Mouse (Mus musculus): ENCODE results near the gene Blzf1. TPM values are rescaled to one million over a fixed set of nuclear protein-coding genes. Genes with fewer than 3 reads are reported as not detected.
A peak's percentile ranks its signal among the peaks of the same experiment; 100 is the strongest.

The Blzf1 gene
- polyA plus RNA-seq, 1 experiment from 2014 or later, result 25.1 TPM

DNA sequence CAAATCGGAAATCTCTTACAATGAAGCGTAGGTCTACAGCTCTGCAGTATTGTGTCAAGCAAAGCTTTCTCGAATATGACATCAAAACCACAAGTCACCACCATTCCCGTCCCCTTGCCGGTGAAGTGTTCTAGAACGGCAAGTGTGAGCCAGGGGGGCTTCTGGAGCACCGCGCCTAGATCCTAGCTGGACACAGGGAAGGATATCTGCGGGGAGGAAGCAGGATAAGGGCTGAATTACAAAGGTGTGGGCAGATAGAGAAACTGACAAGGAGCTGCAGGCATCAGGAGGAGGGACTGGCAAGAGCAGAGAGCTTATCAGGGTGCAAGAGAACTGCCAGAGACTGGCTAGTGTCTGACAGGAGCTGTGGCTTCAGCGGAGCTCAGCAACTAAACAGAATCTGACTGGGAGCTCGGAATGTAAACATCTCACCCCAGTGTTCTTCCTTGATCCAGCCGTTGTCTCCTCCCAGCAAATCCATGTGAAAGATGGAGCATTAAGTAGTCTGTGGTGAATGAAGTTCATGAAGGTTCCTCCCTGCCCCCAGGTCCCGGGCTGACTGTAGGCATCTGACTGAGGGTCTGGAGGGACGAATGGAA lies 12.4 kb upstream of the Blzf1 start:
- WGBS, result 84% methylated on average over 14 of the region's 14 CpGs
- no peak overlapping the region for H3K4me3 ChIP-seq

DNA sequence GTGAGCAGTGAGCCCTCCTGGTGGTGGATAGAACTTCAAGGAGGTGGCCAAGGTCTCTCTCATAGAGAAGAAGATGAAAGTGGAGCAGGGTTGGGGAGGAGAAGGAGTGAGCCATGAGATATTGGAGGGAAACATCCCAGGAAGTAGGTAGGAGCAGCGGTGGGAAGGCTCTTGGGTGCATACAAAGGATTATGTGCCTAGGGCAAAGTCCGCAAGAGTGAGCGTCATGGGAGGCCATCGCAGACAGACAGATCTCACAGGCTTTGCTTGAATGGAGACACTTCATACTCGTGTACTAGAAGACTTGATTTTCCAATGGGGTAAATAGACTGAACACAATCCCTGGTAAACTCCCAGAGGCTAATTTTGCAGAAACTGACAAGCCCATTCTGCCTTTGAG lies 11.2 kb upstream of the Blzf1 start:
- DNase-seq (ENCODE audit: low spot score), result no peak
- Histone ChIP-seq H3K27ac (replicated peaks) (no peak overlapping the region), H3K36me3 (replicated peaks) (peaks cover 20% of the 10 kb centered on the region), H3K4me3 (no peak overlapping the region), H3K4me1 (no peaks in the 10 kb centered on the region), H3K27me3 (replicated peaks; ENCODE audit: low read depth, poor library complexity, severe bottlenecking) (no peaks in the 10 kb centered on the region), H3K9me3 (no peaks in the 10 kb centered on the region)
- 90% methylated on average over 5 of the region's 5 CpGs for WGBS

More for the DNA sequence above, 12.4 kb upstream of the Blzf1 start:
- DNase-seq (ENCODE audit: low spot score), result no peak
- no peaks in the 10 kb centered on the region for H3K4me1 ChIP-seq
- H3K27ac ChIP-seq (replicated peaks), result no peak overlapping the region
- no peaks in the 10 kb centered on the region for H3K9me3 ChIP-seq
- no peaks in the 10 kb centered on the region for H3K27me3 ChIP-seq (replicated peaks; ENCODE audit: low read depth, poor library complexity, severe bottlenecking)
- peaks cover 10% of the 10 kb centered on the region for H3K36me3 ChIP-seq (replicated peaks)

DNA sequence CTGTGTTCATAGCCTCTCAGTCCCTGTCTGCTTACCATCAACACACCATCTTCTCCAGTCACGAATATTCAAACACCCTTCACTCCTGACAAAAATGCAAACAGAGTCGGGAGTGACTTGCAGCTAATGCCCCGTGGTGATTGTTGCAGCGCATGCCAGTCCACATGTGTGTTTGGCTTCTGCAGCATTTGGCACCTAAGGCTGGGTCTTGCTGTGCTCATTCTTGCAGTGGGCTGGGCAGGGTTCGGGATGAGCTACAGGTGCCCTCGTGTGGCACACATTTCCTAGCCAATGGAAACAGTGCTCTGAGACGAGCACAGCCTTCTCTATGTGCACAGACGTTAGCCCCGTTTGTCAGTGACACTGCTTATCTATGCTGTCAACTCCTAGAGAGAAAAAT lies 10.0 kb upstream of the Blzf1 start:
- no peaks in the 10 kb centered on the region for H3K4me1 ChIP-seq
- no peak for DNase-seq (ENCODE audit: low spot score)
- H3K9me3 ChIP-seq, result no peaks in the 10 kb centered on the region
- peaks cover 31% of the 10 kb centered on the region for H3K36me3 ChIP-seq (replicated peaks)
- WGBS, result 90% methylated on average over 9 of the region's 9 CpGs
- no peak overlapping the region for H3K27ac ChIP-seq (replicated peaks)
- H3K4me3 ChIP-seq, result no peak overlapping the region
- H3K27me3 ChIP-seq (replicated peaks; ENCODE audit: low read depth, poor library complexity, severe bottlenecking), result no peaks in the 10 kb centered on the region

DNA sequence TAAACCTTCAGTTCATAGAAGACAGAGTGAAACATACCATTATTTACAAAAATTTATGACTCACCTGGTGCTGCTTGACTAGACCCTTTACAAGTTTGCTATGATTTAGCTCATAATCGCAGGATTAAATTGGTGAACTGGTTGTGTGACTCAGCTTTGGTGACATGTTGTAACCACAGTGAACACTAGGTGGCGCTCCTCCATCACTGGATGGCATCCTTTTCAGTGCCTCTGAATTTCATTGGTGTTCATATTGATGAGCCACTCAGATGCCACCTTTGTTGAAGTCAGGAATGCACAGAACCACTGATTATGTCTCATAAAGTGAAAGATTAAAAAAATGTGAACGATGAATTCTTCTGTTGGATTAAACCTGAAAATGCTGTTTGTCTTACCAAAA lies 9.4 kb upstream of the Blzf1 start:
- WGBS, result 33% methylated on average over 3 of the region's 3 CpGs
- peak; percentile 78 for DNase-seq (ENCODE audit: low spot score)
- H3K4me1 ChIP-seq, result no peaks in the 10 kb centered on the region
- peaks cover 33% of the 10 kb centered on the region for H3K36me3 ChIP-seq (replicated peaks)
- no peaks in the 10 kb centered on the region for H3K9me3 ChIP-seq
- H3K27me3 ChIP-seq (replicated peaks; ENCODE audit: low read depth, poor library complexity, severe bottlenecking), result no peaks in the 10 kb centered on the region
- H3K27ac ChIP-seq (replicated peaks), result no peak overlapping the region
- no peak overlapping the region for H3K4me3 ChIP-seq

DNA sequence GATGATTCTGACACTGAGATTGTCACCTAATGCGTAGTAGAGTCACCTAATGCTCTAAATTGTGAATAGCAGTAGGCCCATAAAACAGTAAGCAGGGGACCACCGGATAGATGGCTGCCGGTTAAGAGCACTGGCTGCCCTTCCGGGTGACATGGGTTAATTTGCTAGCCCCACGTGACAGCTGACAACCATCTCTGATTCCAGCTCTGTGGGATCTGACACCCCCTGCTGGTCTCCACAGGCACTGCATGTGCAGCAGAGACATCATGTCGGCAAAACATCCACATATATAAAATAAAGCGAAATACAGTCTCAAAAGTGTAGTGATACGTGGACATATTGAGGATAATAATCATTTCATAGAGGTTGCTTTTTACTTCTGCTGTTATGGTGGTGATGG lies 8.0 kb upstream of the Blzf1 start:
- DNase-seq (ENCODE audit: low spot score), result peak; percentile 51
- 75% methylated on average over 8 of the region's 8 CpGs for WGBS
- no peak overlapping the region for H3K27ac ChIP-seq (replicated peaks)
- H3K4me3 ChIP-seq, result no peak overlapping the region
- no peaks in the 10 kb centered on the region for H3K27me3 ChIP-seq (replicated peaks; ENCODE audit: low read depth, poor library complexity, severe bottlenecking)
- H3K9me3 ChIP-seq, result no peaks in the 10 kb centered on the region
- H3K36me3 ChIP-seq (replicated peaks), result peaks cover 39% of the 10 kb centered on the region
- H3K4me1 ChIP-seq, result no peaks in the 10 kb centered on the region

DNA sequence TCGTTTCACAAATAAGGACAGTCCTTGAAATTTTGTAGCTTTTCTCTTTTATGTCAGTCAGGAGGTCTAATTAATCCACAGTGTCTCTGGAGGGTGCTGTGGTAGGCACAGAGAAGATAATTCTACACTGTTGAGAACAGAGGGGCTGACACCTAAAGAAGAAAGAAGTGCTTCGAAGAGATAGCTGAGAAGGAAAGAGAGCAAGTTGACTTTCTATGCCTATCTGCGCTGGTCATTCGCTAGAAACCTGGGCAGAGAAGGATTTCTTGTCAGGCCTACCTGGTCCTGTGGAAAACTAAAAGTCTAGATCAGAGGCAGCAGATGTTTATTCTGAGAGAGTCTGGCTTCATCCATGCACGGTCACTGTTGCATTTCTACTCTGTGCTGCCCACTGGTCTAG lies 6.8 kb upstream of the Blzf1 start:
- no peak overlapping the region for H3K4me3 ChIP-seq
- no peaks in the 10 kb centered on the region for H3K4me1 ChIP-seq
- 91% methylated on average over 5 of the region's 5 CpGs for WGBS
- H3K27me3 ChIP-seq (replicated peaks; ENCODE audit: low read depth, poor library complexity, severe bottlenecking), result no peaks in the 10 kb centered on the region
- H3K9me3 ChIP-seq, result no peaks in the 10 kb centered on the region
- H3K27ac ChIP-seq (replicated peaks), result no peak overlapping the region
- H3K36me3 ChIP-seq (replicated peaks), result peaks cover 39% of the 10 kb centered on the region
- DNase-seq (ENCODE audit: low spot score), result no peak

DNA sequence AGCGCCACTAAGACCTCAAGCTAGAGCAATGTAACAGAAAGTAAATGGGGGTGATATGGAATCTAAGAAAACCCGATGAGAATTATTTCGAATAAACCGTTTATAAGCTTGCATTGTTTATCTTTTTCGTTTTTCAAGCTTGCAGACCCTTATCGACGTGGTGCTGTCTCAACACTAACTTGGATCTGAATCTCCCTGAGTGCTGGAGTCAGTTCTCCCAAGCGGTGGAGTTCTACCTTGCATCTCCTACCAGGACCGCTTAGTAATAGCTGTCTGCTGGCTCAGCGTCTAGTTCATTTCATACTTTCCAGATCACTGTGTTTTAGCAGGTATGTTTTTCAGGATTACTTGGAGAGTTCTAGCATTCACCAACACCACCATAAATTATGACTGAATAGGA lies 633 bp upstream of the Blzf1 start:
- H3K36me3 ChIP-seq (replicated peaks), result peaks cover 29% of the 10 kb centered on the region
- H3K4me1 ChIP-seq, result peaks cover 14% of the 10 kb centered on the region
- peak overlapping the region; percentile 79 for H3K27ac ChIP-seq (replicated peaks)
- no peaks in the 10 kb centered on the region for H3K27me3 ChIP-seq (replicated peaks; ENCODE audit: low read depth, poor library complexity, severe bottlenecking)
- no peak for DNase-seq (ENCODE audit: low spot score)
- H3K9me3 ChIP-seq, result no peaks in the 10 kb centered on the region
- H3K4me3 ChIP-seq, result peak overlapping the region; percentile 85
- WGBS, result 13% methylated on average over 10 of the region's 10 CpGs

DNA sequence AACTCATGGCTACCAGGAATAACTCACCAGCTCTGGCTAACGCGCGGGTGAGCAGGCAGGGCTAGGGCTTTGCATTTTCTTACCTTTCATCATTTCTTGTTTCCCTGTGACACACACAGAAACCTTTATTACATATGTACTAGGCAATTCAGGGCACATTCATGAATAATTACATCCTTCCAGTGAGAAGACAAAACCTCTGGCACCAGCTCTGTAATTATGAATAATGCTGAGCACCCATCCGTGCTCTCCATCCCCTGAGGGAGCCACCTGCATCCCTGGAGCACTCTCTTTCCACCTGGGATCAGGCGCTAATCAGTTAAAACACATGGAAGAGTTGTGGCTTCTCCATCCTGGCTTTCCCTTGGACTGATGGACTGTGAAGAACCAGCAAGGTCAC lies 3.5 kb downstream of the Blzf1 start, which contains the start of gene Nme7:
Nme7 (plus strand) TSS at position 301 of the 400 bp plus-strand sequence.
- no peak within 1 kb of the TSS for H3K4me3 ChIP-seq
- peaks cover 14% of the 10 kb centered on the region for H3K4me1 ChIP-seq
- DNase-seq (ENCODE audit: low spot score), result no peak
- no peaks in the 10 kb centered on the region for H3K9me3 ChIP-seq
- no peak within 1 kb of the TSS for H3K27ac ChIP-seq (replicated peaks)
- peaks cover 57% of the 10 kb centered on the region for H3K36me3 ChIP-seq (replicated peaks)
- H3K27me3 ChIP-seq (replicated peaks; ENCODE audit: low read depth, poor library complexity, severe bottlenecking), result no peaks in the 10 kb centered on the region
- WGBS, result 87% methylated on average over 5 of the region's 5 CpGs

DNA sequence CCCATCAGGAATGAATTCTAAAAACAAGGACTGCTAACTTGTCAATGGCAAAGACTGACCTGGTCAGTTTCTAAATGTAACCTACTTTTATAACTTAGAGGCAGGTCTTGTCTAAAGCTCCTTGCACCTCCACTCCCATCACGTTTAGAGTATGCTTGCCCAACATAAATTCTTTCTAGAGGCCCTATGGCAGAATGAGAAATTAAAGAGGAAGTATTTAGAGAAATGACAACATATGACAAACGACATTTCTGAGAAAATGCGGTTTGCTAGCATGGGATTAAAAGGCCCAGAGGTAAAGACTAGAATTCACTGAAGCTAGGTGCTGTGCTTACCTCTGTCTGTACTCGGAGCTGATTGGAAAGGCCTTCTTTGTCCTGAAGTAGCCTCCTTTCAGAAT lies 5.3 kb downstream of the Blzf1 start:
- H3K27ac ChIP-seq (replicated peaks), result no peak overlapping the region
- no peak overlapping the region for H3K4me3 ChIP-seq
- peaks cover 7% of the 10 kb centered on the region for H3K4me1 ChIP-seq
- WGBS, result 90% methylated on average over 4 of the region's 4 CpGs
- no peaks in the 10 kb centered on the region for H3K27me3 ChIP-seq (replicated peaks; ENCODE audit: low read depth, poor library complexity, severe bottlenecking)
- no peak for DNase-seq (ENCODE audit: low spot score)
- peaks cover 75% of the 10 kb centered on the region for H3K36me3 ChIP-seq (replicated peaks)
- H3K9me3 ChIP-seq, result no peaks in the 10 kb centered on the region

DNA sequence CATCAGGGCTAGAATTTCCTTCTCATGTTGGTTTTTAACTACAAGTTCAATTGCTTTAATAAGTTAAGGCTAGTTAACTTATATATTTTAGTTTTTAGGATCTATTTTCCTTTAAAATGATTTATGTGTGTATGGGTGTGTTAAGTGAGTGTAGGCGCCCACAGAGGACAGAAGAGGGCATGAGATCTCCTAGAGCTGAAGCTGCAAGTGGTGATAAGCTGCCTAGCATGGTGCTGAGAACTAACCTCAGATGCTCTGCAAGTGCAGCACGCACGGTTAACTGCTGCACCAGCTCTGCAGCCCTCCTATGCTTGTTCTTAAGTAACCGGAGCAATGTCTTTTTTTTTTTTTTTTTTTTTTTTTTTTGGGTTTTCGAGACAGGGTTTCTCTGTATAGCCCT lies 10.8 kb downstream of the Blzf1 start:
- no peak overlapping the region for H3K4me3 ChIP-seq
- WGBS, result 96% methylated on average over 4 of the region's 5 CpGs
- peaks cover 95% of the 10 kb centered on the region for H3K36me3 ChIP-seq (replicated peaks)
- no peak overlapping the region for H3K27ac ChIP-seq (replicated peaks)
- DNase-seq (ENCODE audit: low spot score), result no peak
- H3K27me3 ChIP-seq (replicated peaks; ENCODE audit: low read depth, poor library complexity, severe bottlenecking), result no peaks in the 10 kb centered on the region
- H3K9me3 ChIP-seq, result no peaks in the 10 kb centered on the region
- no peaks in the 10 kb centered on the region for H3K4me1 ChIP-seq

DNA sequence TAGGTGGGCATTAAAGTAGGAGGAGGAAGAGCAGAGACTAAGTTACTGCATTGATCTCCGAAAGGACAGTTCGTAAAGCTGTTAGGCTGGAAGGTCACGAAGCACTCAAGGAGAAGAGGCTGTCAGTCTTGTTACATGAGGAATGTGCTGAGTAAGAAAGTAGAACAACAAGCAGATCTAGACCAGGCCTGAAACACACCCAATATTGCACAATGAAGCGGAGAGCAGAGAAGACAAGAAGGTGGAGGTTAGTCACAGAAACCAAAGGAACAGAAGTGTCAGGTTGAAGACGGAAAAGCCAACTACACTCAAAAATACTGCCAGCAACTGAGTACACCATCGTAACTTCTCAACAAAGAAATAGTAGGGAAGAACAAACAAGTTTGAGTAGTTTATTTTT lies 13.2 kb downstream of the Blzf1 start:
- H3K36me3 ChIP-seq (replicated peaks), result peaks cover 85% of the 10 kb centered on the region

DNA sequence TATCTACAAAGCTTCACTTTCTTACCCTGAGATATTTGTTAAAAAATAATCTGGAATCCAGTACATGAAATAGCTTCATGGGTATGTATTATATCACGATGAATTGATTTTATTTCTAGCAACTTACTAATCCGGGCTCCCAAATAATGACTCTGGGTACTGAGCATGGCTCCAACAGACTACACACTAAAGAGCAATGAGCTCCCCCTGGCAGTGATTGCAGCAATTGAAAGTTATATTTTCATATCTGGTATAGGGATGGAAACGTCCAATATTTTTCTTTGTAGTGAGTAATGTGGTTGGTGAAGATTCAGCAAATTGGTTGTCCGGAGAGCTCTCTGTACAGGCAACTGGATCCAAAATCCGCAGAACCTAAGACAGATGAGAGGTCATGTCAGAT lies 15.2 kb downstream of the Blzf1 start:
- Histone ChIP-seq H3K4me3 (no peak overlapping the region), H3K36me3 (replicated peaks) (peaks cover 64% of the 10 kb centered on the region), H3K9me3 (no peaks in the 10 kb centered on the region), H3K27me3 (replicated peaks; ENCODE audit: low read depth, poor library complexity, severe bottlenecking) (no peaks in the 10 kb centered on the region), H3K4me1 (no peaks in the 10 kb centered on the region), H3K27ac (replicated peaks) (no peak overlapping the region)
- DNase-seq (ENCODE audit: low spot score), result no peak
- WGBS, result 91% methylated on average over 5 of the region's 5 CpGs

More for the DNA sequence above, 13.2 kb downstream of the Blzf1 start:
- H3K27me3 ChIP-seq (replicated peaks; ENCODE audit: low read depth, poor library complexity, severe bottlenecking), result no peaks in the 10 kb centered on the region
- no peaks in the 10 kb centered on the region for H3K4me1 ChIP-seq
- no peak overlapping the region for H3K4me3 ChIP-seq
- no peaks in the 10 kb centered on the region for H3K9me3 ChIP-seq
- 92% methylated on average over 6 of the region's 6 CpGs for WGBS
- no peak for DNase-seq (ENCODE audit: low spot score)
- H3K27ac ChIP-seq (replicated peaks), result no peak overlapping the region

DNA sequence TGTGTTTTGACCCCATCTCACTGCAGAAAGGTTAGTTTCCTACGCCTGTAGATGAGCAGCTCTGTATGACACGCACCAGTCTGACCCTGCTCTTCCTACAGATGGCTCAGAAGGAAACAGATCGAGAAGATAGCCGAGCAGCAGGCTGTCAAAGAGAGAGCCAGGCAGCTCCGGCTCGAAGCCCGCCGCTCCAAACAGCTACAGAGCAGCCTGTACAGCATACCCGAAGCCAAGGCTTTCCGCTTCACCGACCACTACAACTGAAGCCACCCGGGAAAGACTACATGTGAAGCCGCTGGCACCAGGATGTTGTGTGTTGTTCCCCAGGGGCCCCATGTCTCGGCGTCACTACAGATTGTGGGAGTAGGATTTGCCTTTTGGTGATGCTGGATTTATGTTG lies 19.9 kb downstream of the Blzf1 start:
- H3K4me3 ChIP-seq, result no peak overlapping the region
- H3K27me3 ChIP-seq (replicated peaks; ENCODE audit: low read depth, poor library complexity, severe bottlenecking), result no peaks in the 10 kb centered on the region
- WGBS, result 58% methylated on average over 15 of the region's 15 CpGs
- no peaks in the 10 kb centered on the region for H3K9me3 ChIP-seq
- no peak overlapping the region for H3K27ac ChIP-seq (replicated peaks)
- H3K4me1 ChIP-seq, result no peaks in the 10 kb centered on the region
- peaks cover 23% of the 10 kb centered on the region for H3K36me3 ChIP-seq (replicated peaks)
- no peak for DNase-seq (ENCODE audit: low spot score)

Data from embryonic facial prominence, embryonic 10.5 days (tissue).